Mouse (Mus musculus): ENCODE measurements around the gene Ptgis. TPM values are rescaled to one million over a fixed set of nuclear protein-coding genes. Genes with fewer than 3 reads are reported as not detected.

The Ptgis gene
- polyA plus RNA-seq, 1 experiment: not detected

GRCm38 (mm10) chr2:167190076-167190399 is 50.4 kb downstream of the Ptgis start, which contains the start of gene Kcnb1:
Kcnb1 (minus strand) TSS chr2:167190155.
- Histone ChIP-seq H3K27ac (ENCODE audit: insufficient read depth, low read depth, low read length) (peak within 1 kb of the TSS; percentile 92), H3K4me1 (ENCODE audit: control insufficient read depth, insufficient read depth, low read length) (peaks cover 44% of the 10 kb centered on the region), H3K4me3 (ENCODE audit: insufficient read depth, low read depth, low read length) (peak within 1 kb of the TSS; percentile 84)
- TF ChIP-seq POLR2A (IDR thresholded peaks at IDR 0.05; ENCODE audit: insufficient read depth, low read depth, low read length) (no peak), CTCF (IDR thresholded peaks at IDR 0.05; ENCODE audit: insufficient read depth, low read depth, low read length) (peak; percentile 72)
- WGBS: under 1% methylated on average over 41 of the region's 41 CpGs

GRCm38 (mm10) chr2:167189291-167190075 is 50.9 kb downstream of the Ptgis start:
- Histone ChIP-seq H3K4me1 (ENCODE audit: control insufficient read depth, insufficient read depth, low read length) (peaks cover 49% of the 10 kb centered on the region), H3K4me3 (ENCODE audit: insufficient read depth, low read depth, low read length) (peak overlapping the region; percentile 84), H3K27ac (ENCODE audit: insufficient read depth, low read depth, low read length) (peak overlapping the region; percentile 92)
- TF ChIP-seq CTCF (IDR thresholded peaks at IDR 0.05; ENCODE audit: insufficient read depth, low read depth, low read length): no peak
- TF ChIP-seq POLR2A (IDR thresholded peaks at IDR 0.05; ENCODE audit: insufficient read depth, low read depth, low read length): no peak
- whole genome bisulfite sequencing: 15% methylated on average over 78 of the region's 91 CpGs

GRCm38 (mm10) chr2:167188315-167189207 is 51.8 kb downstream of the Ptgis start:
- TF ChIP-seq CTCF (IDR thresholded peaks at IDR 0.05; ENCODE audit: insufficient read depth, low read depth, low read length) (no peak), POLR2A (IDR thresholded peaks at IDR 0.05; ENCODE audit: insufficient read depth, low read depth, low read length) (no peak)
- 20% methylated on average over 82 of the region's 83 CpGs for WGBS

GRCm38 (mm10) chr2:167187119-167187518 is 53.3 kb downstream of the Ptgis start:
- Histone ChIP-seq H3K4me1 (ENCODE audit: control insufficient read depth, insufficient read depth, low read length) (peaks cover 45% of the 10 kb centered on the region), H3K27ac (ENCODE audit: insufficient read depth, low read depth, low read length) (peak overlapping the region; percentile 27; the same call in 1 of the 2 replicates), H3K4me3 (ENCODE audit: insufficient read depth, low read depth, low read length) (peak overlapping the region; percentile 34)
- TF ChIP-seq POLR2A (IDR thresholded peaks at IDR 0.05; ENCODE audit: insufficient read depth, low read depth, low read length) (no peak), CTCF (IDR thresholded peaks at IDR 0.05; ENCODE audit: insufficient read depth, low read depth, low read length) (no peak)
- WGBS: 62% methylated on average over 5 of the region's 5 CpGs

More at GRCm38 (mm10) chr2:167188315-167189207, 51.8 kb downstream of the Ptgis start:
- peak overlapping the region; percentile 84 for H3K4me3 ChIP-seq (ENCODE audit: insufficient read depth, low read depth, low read length)
- peaks cover 52% of the 10 kb centered on the region for H3K4me1 ChIP-seq (ENCODE audit: control insufficient read depth, insufficient read depth, low read length)
- peak overlapping the region; percentile 92 for H3K27ac ChIP-seq (ENCODE audit: insufficient read depth, low read depth, low read length)

GRCm38 (mm10) chr2:167186544-167186943 is 53.9 kb downstream of the Ptgis start:
- H3K4me1 ChIP-seq (ENCODE audit: control insufficient read depth, insufficient read depth, low read length): peaks cover 48% of the 10 kb centered on the region
- H3K4me3 ChIP-seq (ENCODE audit: insufficient read depth, low read depth, low read length): peak overlapping the region; percentile 34
- H3K27ac ChIP-seq (ENCODE audit: insufficient read depth, low read depth, low read length): peak overlapping the region; percentile 28; the same call in 1 of the 2 replicates
- WGBS: 27% methylated on average over 10 of the region's 10 CpGs
- TF ChIP-seq CTCF (IDR thresholded peaks at IDR 0.05; ENCODE audit: insufficient read depth, low read depth, low read length) (no peak), POLR2A (IDR thresholded peaks at IDR 0.05; ENCODE audit: insufficient read depth, low read depth, low read length) (no peak)

- 39% methylated on average over 13 of the region's 13 CpGs for WGBS
- peak overlapping the region; percentile 29 for H3K4me3 ChIP-seq (ENCODE audit: insufficient read depth, low read depth, low read length)
- peaks cover 51% of the 10 kb centered on the region for H3K4me1 ChIP-seq (ENCODE audit: control insufficient read depth, insufficient read depth, low read length)
- peak overlapping the region; percentile 39 for H3K27ac ChIP-seq (ENCODE audit: insufficient read depth, low read depth, low read length)
- no peak for TF ChIP-seq CTCF (IDR thresholded peaks at IDR 0.05; ENCODE audit: insufficient read depth, low read depth, low read length)
- no peak for TF ChIP-seq POLR2A (IDR thresholded peaks at IDR 0.05; ENCODE audit: insufficient read depth, low read depth, low read length)
Observed at GRCm38 (mm10) chr2:167186003-167186402, 54.4 kb downstream of the Ptgis start.

GRCm38 (mm10) chr2:167185432-167185831 is 55.0 kb downstream of the Ptgis start:
- 45% methylated on average over 2 of the region's 2 CpGs for WGBS
- peak overlapping the region; percentile 29; the same call in 1 of the 2 replicates for H3K4me3 ChIP-seq (ENCODE audit: insufficient read depth, low read depth, low read length)
- peak overlapping the region; percentile 39; the same call in 1 of the 2 replicates for H3K27ac ChIP-seq (ENCODE audit: insufficient read depth, low read depth, low read length)
- TF ChIP-seq POLR2A (IDR thresholded peaks at IDR 0.05; ENCODE audit: insufficient read depth, low read depth, low read length): no peak
- TF ChIP-seq CTCF (IDR thresholded peaks at IDR 0.05; ENCODE audit: insufficient read depth, low read depth, low read length): no peak
- peaks cover 51% of the 10 kb centered on the region for H3K4me1 ChIP-seq (ENCODE audit: control insufficient read depth, insufficient read depth, low read length)

- no peak overlapping the region for H3K27ac ChIP-seq (ENCODE audit: insufficient read depth, low read depth, low read length)
Observed at GRCm38 (mm10) chr2:167181662-167182389, 58.6 kb downstream of the Ptgis start.

More at GRCm38 (mm10) chr2:167181662-167182389, 58.6 kb downstream of the Ptgis start:
- Histone ChIP-seq H3K4me3 (ENCODE audit: insufficient read depth, low read depth, low read length) (no peak overlapping the region), H3K4me1 (ENCODE audit: control insufficient read depth, insufficient read depth, low read length) (peaks cover 47% of the 10 kb centered on the region)
- 76% methylated on average over 14 of the region's 14 CpGs for WGBS
- TF ChIP-seq CTCF (IDR thresholded peaks at IDR 0.05; ENCODE audit: insufficient read depth, low read depth, low read length): no peak
- TF ChIP-seq POLR2A (IDR thresholded peaks at IDR 0.05; ENCODE audit: insufficient read depth, low read depth, low read length): no peak

Data from olfactory bulb, adult 2 months (tissue).